Mouse (Mus musculus) ovary, postnatal 14 days (tissue): ENCODE measurements around the gene Zc3h18.

Source experiments
- DNase-seq: peaks from one replicate; pipeline ENCODE4 v3.0.0; 2022; ENCODE audit warnings: low spot score

The Zc3h18 gene

DNA sequence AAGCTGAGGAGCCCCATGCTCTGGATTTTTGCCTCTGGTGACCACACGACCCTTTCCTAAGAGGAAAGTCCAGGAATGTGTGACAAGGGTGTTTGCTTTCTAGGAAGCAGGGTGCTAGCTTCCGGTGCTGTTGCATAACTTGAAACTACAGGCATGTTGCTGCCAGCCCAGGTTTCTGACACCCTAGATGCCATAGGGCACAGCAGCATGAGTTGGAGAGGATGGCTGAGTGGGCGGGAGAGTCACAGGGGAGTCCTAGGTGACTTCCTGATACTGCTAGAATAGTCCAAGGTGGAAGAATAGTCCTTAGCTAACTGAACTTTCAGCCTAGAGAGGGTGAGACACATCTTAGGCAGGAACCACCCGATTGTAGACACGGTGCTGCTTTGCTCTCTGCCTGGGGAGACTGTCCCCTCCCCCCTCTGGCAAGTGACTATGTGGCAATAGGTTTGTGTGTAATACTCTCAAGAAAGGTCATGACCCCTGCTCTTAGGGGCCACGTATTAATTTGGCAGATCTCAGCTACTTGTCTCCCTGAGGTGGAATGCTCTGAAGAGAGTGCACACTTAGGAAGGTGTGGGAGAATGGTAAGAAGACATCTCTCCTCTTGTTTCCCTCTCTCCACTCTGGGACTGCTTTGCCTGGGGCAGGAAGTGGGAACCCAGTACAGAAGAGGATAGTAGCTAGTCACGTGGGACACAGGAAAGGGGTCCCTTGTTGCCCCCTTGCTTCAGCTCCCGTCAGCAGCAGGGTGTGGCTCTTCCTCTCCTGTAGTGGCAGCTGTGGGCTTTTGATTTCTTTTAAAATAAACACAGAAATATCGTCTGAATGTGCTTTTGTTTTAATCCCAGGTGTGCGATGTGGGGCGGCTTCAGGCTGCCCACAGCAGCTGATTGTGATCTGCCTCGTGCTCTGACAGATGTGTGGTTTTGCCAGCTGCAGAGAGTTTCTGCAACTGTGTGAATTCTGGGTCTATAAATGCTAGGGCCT lies 87.5 kb downstream of the Zc3h18 start:
- no peak for DNase-seq

GRCm38 (mm10) chr8:122464985-122465384 lies 88.6 kb downstream of the Zc3h18 start:
- no peak for DNase-seq
